Mouse (Mus musculus): ENCODE data around the gene Hypk. TPM values are rescaled to one million over a fixed set of nuclear protein-coding genes. Genes with fewer than 3 reads are reported as not detected.
"Not testable (repeated sequence)": the region's sequence is repeated elsewhere in the genome, so short reads cannot be mapped to it uniquely, and the experiment has no call there.

The Hypk gene
- polyA plus RNA-seq, 1 experiment = 128 TPM

DNA sequence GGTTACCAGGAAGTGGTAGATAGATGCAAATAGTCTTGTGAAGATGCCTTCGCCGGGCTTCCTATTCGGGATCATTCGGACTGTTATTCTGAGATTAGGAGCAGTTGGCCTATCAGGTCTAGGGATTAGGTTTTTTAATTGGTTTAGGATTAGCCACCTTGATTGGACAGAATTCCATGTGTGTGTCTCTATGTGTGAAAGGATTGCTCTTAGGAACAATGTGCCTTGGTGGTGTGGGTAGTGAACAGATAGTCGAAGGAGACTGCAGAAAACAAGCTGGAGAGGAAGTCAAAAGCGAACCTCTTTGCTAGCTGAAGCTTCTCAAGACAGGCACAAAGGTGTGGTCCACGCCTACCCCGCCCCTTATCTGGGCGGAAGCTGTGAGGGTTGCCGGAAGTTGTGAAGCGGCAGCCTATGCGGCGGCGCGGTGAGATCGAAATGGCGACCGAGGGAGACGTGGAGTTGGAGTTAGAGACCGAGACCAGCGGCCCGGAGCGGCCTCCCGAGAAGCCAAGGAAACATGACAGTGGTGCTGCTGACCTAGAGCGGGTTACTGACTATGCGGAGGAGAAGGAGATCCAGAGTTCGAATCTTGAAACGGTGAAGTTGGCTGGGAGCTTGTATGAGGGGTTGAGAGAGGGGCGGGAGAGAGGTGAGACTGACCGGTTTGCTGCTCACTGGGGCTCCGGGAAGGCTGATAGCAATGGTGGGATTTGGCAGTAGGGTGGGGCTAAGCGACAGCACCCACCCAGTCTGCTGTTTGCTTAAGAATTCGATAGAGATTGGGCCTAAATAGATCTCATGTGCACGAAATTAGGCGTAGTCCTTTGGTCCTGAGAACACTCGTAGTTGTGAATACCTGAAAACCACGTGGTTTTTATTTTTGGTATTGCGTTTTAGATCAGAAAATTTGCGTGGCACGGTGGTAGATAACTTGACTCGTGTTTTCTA, 3.9 kb downstream of the Hypk start, which contains the start of gene Serinc4:
TSS of gene Serinc4 (minus strand) at position 90 of the 951 bp plus-strand sequence.
- no peak for TF ChIP-seq GATA1 (IDR thresholded peaks at IDR 0.05; ENCODE audit: borderline replicate concordance, low read length)
- TF ChIP-seq FLI1 (IDR thresholded peaks at IDR 0.05; ENCODE audit: low read length) = no peak
- peaks cover 62% of the 10 kb centered on the region for H3K36me3 ChIP-seq (replicated peaks; ENCODE audit: low read length)
- H3K4me3 ChIP-seq (replicated peaks) = peak within 1 kb of the TSS; percentile 94
- no peaks in the 10 kb centered on the region for H3K27me3 ChIP-seq (replicated peaks)
- H3K4me1 ChIP-seq = peaks cover 53% of the 10 kb centered on the region
- no peaks in the 10 kb centered on the region for H3K9me3 ChIP-seq

DNA sequence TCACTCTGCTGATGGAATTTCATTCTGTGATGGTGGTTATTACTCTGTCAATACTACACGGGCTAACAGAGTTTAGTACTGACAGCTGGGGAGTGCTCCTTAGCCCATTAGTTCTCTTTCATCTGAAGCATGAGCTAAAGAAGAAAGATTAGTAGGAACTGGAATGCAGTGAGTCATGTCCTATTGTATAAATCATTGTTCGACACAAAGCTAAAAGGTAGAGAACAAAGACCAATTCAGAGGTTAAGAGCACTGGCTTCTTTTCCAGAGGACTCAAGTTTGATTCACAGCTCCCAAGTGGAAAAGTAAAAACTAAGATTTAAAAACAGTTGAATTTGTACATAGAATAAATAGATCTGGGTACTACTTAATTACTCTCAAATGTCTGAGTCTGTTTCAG, 7.0 kb downstream of the Hypk start:
- H3K4me1 ChIP-seq = peaks cover 28% of the 10 kb centered on the region
- H3K36me3 ChIP-seq (replicated peaks; ENCODE audit: low read length) = peaks cover 32% of the 10 kb centered on the region
- H3K4me3 ChIP-seq (replicated peaks) = no peak overlapping the region
- no peaks in the 10 kb centered on the region for H3K9me3 ChIP-seq
- no peaks in the 10 kb centered on the region for H3K27me3 ChIP-seq (replicated peaks)
- TF ChIP-seq FLI1 (IDR thresholded peaks at IDR 0.05; ENCODE audit: low read length) (no peak), GATA1 (IDR thresholded peaks at IDR 0.05; ENCODE audit: borderline replicate concordance, low read length) (no peak)

DNA sequence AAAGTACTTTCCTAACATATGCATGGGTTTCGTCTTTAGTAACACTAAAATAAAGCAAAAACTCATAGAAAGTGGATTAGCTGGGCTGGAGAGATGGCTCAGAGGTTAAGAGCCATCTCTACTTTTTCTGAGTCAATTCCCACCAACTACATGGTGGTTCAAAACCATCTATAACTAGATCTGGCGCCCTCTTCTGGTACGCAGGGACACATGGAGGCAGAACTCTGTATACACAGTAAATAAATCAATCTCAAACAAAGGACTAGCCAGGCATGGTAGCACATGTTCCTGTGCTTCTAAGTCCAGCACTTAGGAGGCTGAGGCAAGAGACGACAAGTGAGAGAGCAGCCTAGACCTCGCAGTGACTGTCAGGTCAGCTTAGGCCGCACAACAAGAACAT, 15.9 kb downstream of the Hypk start:
- not testable (repeated sequence) for H3K4me3 ChIP-seq (replicated peaks); H3K36me3 ChIP-seq (replicated peaks; ENCODE audit: low read length); H3K9me3 ChIP-seq; H3K27me3 ChIP-seq (replicated peaks); H3K4me1 ChIP-seq

DNA sequence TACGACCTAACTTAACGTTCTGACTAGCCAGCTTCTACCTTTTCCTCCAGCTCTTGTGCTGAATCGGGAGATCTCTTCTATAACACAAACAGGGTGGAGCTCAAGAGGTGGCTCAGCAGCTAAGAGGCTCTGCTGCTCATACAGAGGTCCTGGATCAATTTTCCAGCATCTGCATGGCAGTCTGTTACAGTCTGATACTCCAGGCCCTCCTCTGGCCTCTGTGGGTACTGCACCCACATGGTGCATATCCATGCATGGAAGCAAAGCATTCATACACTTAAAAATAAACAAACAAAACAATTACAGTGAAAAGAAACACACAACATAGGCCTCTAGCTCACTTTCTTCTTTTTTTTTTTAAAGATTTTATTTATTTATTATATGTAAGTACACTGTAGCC, 19.7 kb downstream of the Hypk start:
- not testable (repeated sequence) for H3K4me3 ChIP-seq (replicated peaks)

DNA sequence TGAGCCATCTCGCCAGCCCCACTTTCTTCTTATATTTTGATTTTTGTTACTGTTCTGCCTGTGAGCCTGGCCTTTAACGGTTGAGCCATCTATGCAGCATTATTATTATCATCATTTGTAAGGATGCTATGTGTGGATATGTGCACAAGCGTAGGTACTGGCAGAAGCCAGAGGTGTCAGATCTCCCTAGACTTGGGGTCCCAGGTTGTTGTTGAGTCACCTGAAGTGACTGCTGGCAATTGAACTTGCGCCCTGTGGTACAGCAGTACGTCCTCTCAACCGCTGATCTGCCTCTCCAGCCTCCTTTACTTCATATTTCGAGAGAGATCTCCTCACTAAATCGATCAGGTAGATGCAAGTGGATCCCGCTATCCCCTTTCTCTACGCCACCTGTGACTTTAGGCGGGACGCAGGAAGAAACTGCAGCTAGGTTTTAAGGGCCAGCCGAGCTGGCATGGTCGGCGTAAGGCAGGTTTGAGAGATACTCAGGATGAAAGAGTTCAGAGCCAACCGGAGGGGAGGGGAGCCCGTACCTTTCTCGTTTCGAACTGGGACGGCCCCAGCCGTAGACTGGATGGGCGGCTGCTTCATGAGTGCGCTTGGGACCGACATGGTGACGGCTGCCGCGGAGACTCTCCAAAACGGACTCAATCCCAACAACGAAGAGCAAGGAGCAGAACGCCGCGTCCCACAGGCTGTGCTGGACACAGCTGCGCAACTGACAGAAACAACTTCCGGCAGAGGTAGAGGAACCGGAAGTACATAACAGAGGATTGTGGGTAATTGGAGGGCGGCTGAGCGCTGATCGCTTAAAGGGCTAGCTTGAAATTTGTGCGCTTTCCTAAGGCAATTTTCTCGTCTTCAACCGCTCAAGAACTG, 20.4 kb downstream of the Hypk start, which contains the start of gene Mfap1b:
TSS of gene Mfap1b (minus strand) at position 767 of the 879 bp plus-strand sequence.
- peak; percentile 58; the same call in 1 of the 2 replicates for TF ChIP-seq FLI1 (IDR thresholded peaks at IDR 0.05; ENCODE audit: low read length)
- not testable (repeated sequence) for H3K27me3 ChIP-seq (replicated peaks); H3K9me3 ChIP-seq; H3K36me3 ChIP-seq (replicated peaks; ENCODE audit: low read length); H3K4me1 ChIP-seq
- peak within 1 kb of the TSS; percentile 90 for H3K4me3 ChIP-seq (replicated peaks)

More for the DNA sequence above, 19.7 kb downstream of the Hypk start:
- H3K4me1 ChIP-seq; H3K9me3 ChIP-seq; H3K27me3 ChIP-seq (replicated peaks); H3K36me3 ChIP-seq (replicated peaks; ENCODE audit: low read length): not testable (repeated sequence)

DNA sequence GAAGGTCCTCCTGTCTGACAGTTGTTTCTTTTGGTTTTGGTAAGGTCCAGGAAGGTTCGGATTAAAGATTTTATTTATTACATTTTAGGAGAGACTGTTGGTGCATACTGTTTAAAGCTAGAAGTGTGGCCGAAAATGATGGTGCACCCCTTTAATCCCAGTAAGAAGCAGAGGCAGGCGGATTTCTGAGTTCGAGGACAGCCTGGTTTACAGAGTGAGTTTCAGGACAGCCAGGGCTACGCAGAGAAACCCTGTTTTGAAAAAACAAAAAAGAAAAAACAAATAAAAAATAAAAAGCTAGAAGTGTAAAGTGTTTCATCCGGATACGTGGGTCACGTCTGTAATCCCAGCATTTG, 21.1 kb downstream of the Hypk start:
- Histone ChIP-seq H3K9me3 (no peaks in the 10 kb centered on the region), H3K27me3 (replicated peaks) (no peaks in the 10 kb centered on the region), H3K36me3 (replicated peaks; ENCODE audit: low read length) (peaks cover 7% of the 10 kb centered on the region), H3K4me3 (replicated peaks) (peak overlapping the region; percentile 90), H3K4me1 (peaks cover 3% of the 10 kb centered on the region; the same call in 1 of the 2 replicates)
- no peak for TF ChIP-seq FLI1 (IDR thresholded peaks at IDR 0.05; ENCODE audit: low read length)
- TF ChIP-seq GATA1 (IDR thresholded peaks at IDR 0.05; ENCODE audit: borderline replicate concordance, low read length) = no peak

DNA sequence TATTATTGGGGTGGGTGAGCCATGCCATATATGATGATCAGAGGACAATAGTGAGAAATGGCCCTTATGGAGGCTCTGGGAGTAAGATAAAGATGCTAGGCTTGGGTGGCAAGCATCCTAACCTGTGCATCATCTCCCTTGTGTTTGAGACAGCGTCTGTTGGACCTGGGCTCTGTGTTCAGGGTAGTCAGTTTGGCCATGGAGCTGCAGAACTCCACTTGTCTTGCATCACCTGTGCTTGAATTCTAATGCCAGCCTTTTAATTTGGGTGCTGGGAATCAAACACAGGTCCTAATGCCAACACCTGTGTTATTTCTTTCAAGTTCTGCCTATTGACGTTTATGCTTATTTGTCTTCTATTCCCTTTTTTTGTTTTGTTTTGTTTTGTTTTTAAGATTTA, 22.2 kb downstream of the Hypk start:
- not testable (repeated sequence) for H3K4me3 ChIP-seq (replicated peaks); H3K27me3 ChIP-seq (replicated peaks); H3K4me1 ChIP-seq; H3K36me3 ChIP-seq (replicated peaks; ENCODE audit: low read length); H3K9me3 ChIP-seq

DNA sequence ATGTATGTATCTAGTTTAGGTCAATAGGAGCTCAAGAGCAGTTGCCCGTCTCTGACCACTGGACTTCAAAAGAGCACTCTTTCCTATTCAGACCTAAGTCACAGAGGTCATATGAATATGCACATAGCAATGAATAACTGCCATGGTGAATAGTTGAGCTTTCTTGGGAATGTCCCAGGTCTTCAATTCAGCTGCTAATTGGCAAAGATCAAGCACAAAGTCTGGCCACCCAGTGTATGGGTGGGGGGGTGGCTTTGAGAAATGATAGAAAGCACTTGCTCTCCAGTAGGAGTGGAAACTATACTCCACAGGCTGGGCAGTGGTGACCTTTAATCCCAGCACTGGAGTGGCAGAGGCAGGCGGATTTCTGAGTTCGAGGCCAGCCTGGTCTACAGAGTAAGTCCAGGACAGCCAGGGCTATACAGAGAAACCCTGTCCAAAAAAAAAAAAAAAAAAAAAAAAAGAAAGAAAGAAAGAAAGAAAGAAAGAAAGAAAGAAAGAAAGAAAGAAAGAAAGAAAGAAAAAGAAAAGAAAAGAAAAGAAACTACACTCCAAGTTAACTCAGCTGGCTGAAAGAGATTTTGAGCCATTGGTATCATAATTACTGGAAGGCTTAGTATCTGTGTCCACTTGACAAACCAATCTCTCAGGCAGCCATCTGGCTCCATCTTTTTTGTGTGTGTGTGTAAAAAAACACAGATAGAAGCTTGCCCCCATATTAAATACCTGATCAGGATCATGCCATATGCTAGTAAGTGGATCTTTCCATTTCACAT, 24.6 kb downstream of the Hypk start:
- no peaks in the 10 kb centered on the region for H3K27me3 ChIP-seq (replicated peaks)
- H3K36me3 ChIP-seq (replicated peaks; ENCODE audit: low read length) = no peaks in the 10 kb centered on the region
- TF ChIP-seq FLI1 (IDR thresholded peaks at IDR 0.05; ENCODE audit: low read length) (no peak), GATA1 (IDR thresholded peaks at IDR 0.05; ENCODE audit: borderline replicate concordance, low read length) (no peak)
- H3K4me3 ChIP-seq (replicated peaks) = no peak overlapping the region
- H3K4me1 ChIP-seq = no peaks in the 10 kb centered on the region
- no peaks in the 10 kb centered on the region; the same call in 1 of the 2 replicates for H3K9me3 ChIP-seq

DNA sequence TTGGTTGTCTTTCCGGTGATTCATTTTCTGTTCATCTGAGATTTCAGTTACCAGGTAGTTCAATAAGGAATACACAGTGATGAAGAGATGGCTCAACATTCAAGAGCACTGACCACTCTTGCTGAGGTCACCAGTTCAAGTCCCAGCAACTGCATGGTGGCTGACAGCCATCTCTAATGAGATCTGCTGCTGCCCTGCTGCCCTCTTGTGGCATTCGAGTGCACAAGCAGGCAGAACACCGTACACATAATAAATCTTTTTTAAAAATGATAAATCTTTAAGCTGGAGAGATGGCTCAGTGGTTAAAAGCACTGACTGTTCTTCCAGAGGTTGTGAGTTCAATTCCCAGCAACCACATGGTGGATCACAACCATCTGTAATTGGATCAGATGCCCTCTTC, 27.4 kb downstream of the Hypk start:
- Histone ChIP-seq H3K4me1 (no peaks in the 10 kb centered on the region), H3K9me3 (no peaks in the 10 kb centered on the region; the same call in 1 of the 2 replicates), H3K4me3 (replicated peaks) (no peak overlapping the region), H3K27me3 (replicated peaks) (no peaks in the 10 kb centered on the region), H3K36me3 (replicated peaks; ENCODE audit: low read length) (no peaks in the 10 kb centered on the region)
- TF ChIP-seq GATA1 (IDR thresholded peaks at IDR 0.05; ENCODE audit: borderline replicate concordance, low read length) = no peak
- no peak for TF ChIP-seq FLI1 (IDR thresholded peaks at IDR 0.05; ENCODE audit: low read length)

DNA sequence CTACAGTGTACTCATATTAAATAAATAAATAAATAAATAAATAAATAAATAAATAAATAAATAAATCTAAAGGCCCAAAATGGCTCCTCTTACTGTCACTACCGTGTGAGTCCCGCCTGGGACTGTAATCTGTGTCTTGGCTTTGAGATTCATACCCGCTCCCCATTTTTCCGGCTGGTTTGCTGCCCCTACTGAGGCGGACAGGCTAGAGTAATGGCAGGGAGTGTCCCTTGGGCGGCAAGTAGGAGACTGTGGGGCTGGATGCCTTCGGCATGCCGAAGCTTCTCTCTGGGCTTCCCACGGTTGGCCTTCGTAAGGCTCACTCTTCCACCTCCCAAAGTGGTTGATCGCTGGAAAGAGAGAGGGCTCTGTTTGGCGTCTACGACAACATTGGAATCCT, 27.8 kb downstream of the Hypk start:
- not testable (repeated sequence) for H3K4me3 ChIP-seq (replicated peaks); H3K4me1 ChIP-seq; H3K27me3 ChIP-seq (replicated peaks); H3K36me3 ChIP-seq (replicated peaks; ENCODE audit: low read length); H3K9me3 ChIP-seq
